Mouse (Mus musculus): ENCODE measurements around the gene Hand2.

DNA sequence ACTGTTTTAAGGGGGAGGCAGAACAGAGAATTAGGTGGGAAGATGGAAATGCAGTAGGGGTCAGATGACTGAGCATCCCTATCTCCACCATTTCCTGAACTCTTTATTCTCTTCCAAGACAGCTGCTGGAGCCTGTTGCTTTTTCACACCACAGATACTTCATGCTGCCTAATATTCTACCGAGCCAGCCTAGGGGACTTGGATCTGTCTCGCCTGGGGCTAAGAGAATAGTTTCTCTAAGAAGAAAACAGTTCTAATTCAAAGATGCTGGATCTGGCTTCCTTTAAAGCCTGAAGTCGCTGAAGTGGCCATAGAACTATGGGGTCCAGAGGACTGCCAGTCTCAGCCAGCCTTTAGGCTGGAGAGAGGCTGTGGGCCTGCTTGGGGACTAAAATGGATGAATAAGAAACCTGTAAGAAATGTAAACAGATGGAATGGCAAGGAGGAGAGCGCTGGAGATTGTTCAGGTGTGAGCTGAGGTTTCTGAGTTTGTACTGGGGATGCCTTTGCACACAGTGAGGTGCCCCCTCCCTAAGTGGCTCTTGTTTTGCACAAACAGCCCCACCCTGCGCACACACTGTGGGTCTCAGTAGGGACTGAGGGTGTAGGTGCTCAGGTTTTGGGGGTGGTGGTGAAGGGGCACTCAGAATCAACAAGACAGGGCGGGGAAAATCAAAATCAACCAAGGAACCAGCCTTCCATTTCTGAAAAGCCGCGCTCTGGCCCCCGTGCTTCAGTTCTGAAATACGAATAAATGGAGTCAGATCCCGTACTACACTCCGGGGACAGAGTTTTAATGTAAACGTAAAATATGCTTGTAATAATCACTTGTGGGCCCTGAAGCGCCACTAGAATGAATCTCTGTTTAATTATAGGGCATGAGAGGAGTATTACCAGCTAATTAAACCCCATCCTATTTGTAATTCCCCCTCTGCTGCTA lies 19.2 kb downstream of the Hand2 start:
- no peak for TF ChIP-seq POLR2A (IDR thresholded peaks at IDR 0.05; ENCODE audit: extremely low read depth, insufficient read depth, low read length)
- no peak for TF ChIP-seq CTCF (IDR thresholded peaks at IDR 0.05; ENCODE audit: low read depth, low read length)

Data from liver, adult 2 months (tissue).